Mouse (Mus musculus) erythroblast, embryonic 14.5 days (primary cell): ENCODE data around the gene 1700001O22Rik.

Source experiments
- GATA1 ChIP-seq: IDR thresholded peaks from 2 replicates; pipeline ENCODE4 v1.6.1; 2012; ENCODE audit warnings: low read length, inconsistent platforms, mixed read lengths
- TAL1 ChIP-seq: IDR thresholded peaks from 3 replicates; pipeline ENCODE4 v1.6.1; 2012; ENCODE audit warnings: low read length, inconsistent platforms, mixed read lengths

GRCm38 (mm10) chr2:30826825-30827748 is 23.6 kb upstream of the 1700001O22Rik start:
- TF ChIP-seq TAL1 (peak; percentile 92), GATA1 (peak; percentile 95)
